Mouse (Mus musculus) Muller cell, postnatal 12 days (primary cell): ENCODE measurements around the gene Ccdc187.

Experiments
- DNase-seq: peaks from one replicate; pipeline ENCODE4 v3.0.0-alpha.2; 2015; ENCODE audit errors: inconsistent ontology term

The Ccdc187 gene

DNA sequence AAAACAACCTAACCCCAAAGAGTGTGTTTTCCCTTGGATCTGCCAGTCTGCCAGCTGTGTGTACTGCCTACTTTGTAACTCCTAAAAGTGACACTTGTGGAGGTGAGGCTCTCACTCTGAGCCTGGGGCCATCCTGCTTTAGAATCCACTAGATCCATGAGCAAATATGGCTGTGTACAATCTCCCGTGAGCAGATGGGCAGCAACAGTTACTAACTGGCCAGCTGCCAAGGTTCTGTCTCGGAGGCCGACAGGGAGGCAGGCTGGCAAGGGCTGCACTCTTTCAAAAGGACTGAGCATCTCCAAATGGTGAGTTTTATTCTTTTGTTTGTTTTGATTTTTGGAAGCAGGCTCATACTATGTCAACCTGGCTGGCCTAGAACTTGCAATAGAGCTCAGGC lies 79.8 kb downstream of the Ccdc187 start:
- DNase-seq = no peak

- no peak for DNase-seq
Observed at GRCm38 (mm10) chr2:26209566-26209965, 84.8 kb downstream of the Ccdc187 start.

DNA sequence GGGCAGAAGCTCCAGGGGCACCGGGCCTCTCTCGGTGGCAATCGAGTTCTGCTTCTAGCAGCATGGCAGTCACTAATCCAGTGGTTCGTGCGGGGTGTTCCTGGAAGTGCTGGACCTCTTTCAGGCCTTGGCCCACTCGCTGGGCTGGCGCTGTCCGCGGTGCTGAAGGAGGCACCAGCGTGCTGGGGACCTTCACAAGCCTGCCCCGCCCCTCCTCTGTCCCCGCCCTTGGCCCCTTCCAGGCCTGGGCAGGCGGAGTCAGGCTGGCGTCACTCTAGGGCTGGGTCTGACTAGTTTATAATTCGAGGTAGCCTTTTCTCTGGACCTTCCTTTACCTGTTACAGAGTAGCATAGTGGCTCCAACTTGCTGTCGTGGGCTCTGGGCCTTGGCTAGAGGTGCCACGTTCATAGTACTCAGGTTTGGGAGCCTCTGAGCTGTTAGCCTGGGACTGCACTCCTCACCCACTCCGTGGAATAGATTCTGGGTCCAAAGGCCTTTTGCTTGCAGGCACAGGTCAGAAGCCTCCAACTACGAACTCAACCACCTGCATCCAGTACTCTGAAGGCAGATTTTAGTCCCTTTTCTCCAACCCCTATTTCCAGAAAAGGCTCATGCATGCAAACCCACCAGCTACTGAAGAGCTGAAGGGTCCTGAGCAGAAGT lies 86.1 kb downstream of the Ccdc187 start, which contains the start of gene Lhx3:
Gene Lhx3 (minus strand): TSS at position 164 of the 664 bp plus-strand sequence.
- peak; percentile 84 for DNase-seq

DNA sequence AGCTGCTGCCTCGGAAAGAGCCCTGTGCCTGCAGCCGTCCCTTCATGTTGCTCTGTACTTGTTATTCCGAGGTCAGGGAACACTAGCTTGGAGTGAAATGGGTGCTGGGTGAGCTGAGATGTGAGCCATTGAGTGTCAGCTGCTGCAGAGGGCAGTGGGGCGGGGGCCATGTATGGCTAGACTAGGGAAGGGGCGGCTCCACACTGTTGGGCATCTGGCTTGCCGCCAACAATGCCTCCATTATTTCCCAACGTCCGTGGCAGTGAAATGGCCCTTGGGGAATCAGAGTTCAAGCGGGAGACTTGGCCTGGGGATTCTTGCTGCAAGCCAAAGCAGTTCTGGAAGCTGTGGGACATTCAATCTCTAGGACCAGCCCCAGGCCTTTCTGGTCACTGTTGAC lies 86.8 kb downstream of the Ccdc187 start:
- no peak for DNase-seq

- no peak for DNase-seq
Observed at GRCm38 (mm10) chr2:26205761-26206160, 88.6 kb downstream of the Ccdc187 start.

- DNase-seq = peak; percentile 49
Observed at GRCm38 (mm10) chr2:26205126-26205525, 89.2 kb downstream of the Ccdc187 start.

DNA sequence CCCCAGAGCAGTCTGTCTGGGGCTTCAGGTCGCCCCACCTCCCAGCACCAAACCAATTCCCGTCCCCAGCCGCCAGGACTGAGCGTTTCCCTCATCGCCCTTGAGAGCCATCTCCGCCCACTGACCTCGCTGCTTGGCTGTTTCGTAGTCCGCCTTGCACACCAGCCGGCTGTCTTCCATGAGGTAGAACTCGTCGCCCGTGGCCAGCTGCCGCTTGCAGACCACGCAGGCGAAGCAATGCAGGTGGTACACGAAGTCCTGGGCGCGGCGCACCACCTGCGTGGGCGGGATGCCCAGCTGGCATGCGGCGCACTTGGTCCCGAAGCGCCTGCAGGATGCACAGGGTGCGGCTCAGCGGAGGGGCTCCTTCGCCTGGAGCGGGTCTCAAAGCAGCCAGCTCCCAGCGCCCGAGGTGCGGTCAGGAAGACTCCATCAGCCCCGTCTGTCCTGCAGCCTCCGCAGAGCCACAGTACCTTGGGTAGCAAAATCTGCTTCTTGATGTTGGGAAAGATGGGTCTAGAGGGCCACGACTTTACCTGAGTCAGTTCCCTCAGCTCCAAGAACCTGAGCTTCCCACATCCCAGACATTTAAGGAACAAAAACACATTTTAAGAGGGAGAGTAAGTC lies 91.4 kb downstream of the Ccdc187 start:
- DNase-seq = no peak

GRCm38 (mm10) chr2:26201926-26202848 lies 92.2 kb downstream of the Ccdc187 start:
- no peak for DNase-seq

GRCm38 (mm10) chr2:26198488-26198887 lies 95.9 kb downstream of the Ccdc187 start:
- DNase-seq = no peak

- DNase-seq = no peak
Observed at GRCm38 (mm10) chr2:26194552-26195339, 99.6 kb downstream of the Ccdc187 start.
